Mouse (Mus musculus) liver, adult 2 months (tissue): Measurements from ENCODE around the gene Irf2bp2.

ENCODE experiments used
- CTCF ChIP-seq: fragments of 200-500 bp; IDR thresholded peaks from 2 replicates; pipeline ENCODE4 v1.5.1; 2011; ENCODE audit warnings: low read depth, low read length, control low read depth
- POLR2A ChIP-seq: fragments of 200-500 bp; IDR thresholded peaks from 2 replicates; pipeline ENCODE4 v1.6.1; 2011; ENCODE audit warnings: low read length, control low read depth; ENCODE audit not compliant: insufficient read depth; ENCODE audit errors: extremely low read depth

GRCm38 (mm10) chr8:126593889-126594480, at the start of gene Irf2bp2:
- peak; percentile 7; the same call in 1 of the 2 replicates for TF ChIP-seq CTCF
- TF ChIP-seq POLR2A: peak; percentile 96
